Mouse (Mus musculus) E14TG2a.4 (cell line): ENCODE data around the gene Nanos1.

Experiments
- CTCF ChIP-seq: conservative IDR thresholded peaks from 2 replicates; pipeline ENCODE4 v1.5.1; 2014; ENCODE audit warnings: low read length
- NANOG ChIP-seq: IDR thresholded peaks from 2 replicates; pipeline ENCODE4 v1.6.1; 2014; ENCODE audit warnings: borderline replicate concordance, low read length, mixed read lengths
- POU5F1 ChIP-seq: IDR thresholded peaks from 2 replicates; pipeline ENCODE4 v1.6.1; 2014; ENCODE audit warnings: low read length, borderline replicate concordance

GRCm38 (mm10) chr19:60716381-60716780 lies 39.4 kb upstream of the Nanos1 start:
- TF ChIP-seq CTCF (no peak), NANOG (no peak), POU5F1 (no peak)
